Mouse (Mus musculus): Measurements from ENCODE around the gene Otud3. TPM values are rescaled to one million over a fixed set of nuclear protein-coding genes. Genes with fewer than 3 reads are reported as not detected.
A peak's percentile ranks its signal among the peaks of the same experiment; 100 is the strongest.
"Not testable (repeated sequence)": the region's sequence is repeated elsewhere in the genome, so short reads cannot be mapped to it uniquely, and the experiment has no call there.

Otud3 gene
- polyA plus RNA-seq, 1 experiment: 8.3 TPM

DNA sequence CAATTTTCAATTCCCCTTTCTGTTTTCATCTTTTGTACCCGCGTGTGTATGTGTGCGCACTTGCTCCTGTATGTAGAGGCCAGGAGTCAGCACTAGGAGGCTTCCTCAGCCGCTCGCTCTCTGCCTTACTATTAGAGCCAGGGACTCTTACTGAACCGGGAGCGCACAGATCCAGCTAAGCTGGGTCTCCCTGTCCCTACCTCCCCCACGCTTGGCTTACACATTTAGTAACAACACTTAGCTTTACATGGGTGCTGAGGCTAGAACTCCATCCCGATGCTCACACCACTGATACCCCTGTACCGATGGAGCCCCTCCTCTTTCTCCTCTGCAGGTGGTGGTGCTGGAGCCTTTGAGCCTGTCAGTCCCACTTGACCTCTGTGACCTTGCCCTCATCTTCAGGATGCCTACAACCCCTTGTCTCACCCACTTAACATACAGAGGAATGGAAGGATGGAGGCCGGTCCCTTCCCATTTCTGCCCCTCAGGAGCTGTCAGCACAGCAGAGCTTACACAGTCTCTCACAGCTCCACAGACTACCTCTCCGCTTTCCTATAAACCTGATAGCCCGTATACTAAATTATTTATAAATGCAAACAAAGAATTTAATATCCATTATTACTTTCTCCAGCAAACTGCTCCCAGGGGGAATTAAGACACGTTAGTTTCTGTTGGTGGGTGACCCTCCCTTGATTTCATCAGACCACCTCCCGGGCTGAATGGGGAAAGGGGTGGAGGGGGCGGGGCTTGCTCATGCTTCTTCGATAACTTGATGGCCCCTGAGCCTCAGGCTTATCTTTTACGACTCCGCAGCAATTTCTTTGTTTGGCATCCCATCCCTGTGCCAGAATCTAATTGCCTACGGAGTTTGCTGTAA is 7.7 kb upstream of the Otud3 start:
- Histone ChIP-seq H3K27me3 (ENCODE audit: control insufficient read depth, insufficient read depth, low read length) (no peaks in the 10 kb centered on the region), H3K4me1 (ENCODE audit: control insufficient read depth, insufficient read depth, low read length) (no peaks in the 10 kb centered on the region), H3K4me3 (replicated peaks; ENCODE audit: insufficient read depth, low read depth, low read length) (no peak overlapping the region), H3K27ac (ENCODE audit: insufficient read depth, low read length) (no peak overlapping the region)
- WGBS: 38% methylated on average over 20 of the region's 20 CpGs
- no peak for DNase-seq
- no peak for TF ChIP-seq POLR2A (IDR thresholded peaks at IDR 0.05; ENCODE audit: borderline replicate concordance, insufficient read depth, low read length)

DNA sequence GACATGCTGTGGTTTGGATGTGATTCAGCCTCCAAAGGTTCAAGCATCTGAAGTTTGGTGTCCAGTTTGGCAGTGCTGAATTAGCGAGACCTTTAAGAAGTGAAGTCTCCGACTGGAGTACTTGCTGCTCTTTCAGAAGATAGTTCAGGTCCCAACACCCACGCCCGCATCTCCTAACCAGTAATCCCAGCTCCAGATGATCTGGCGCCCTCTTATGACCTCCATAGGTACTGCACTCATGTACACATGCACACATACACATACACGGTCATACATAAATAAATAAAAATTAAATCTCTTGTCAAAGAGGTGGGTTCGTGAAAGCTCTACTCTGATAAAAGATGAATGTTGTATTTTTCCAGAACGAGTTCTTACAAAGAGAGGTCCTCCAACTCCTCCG is 3.5 kb upstream of the Otud3 start:
- no peak for TF ChIP-seq CTCF (IDR thresholded peaks at IDR 0.05; ENCODE audit: borderline replicate concordance, insufficient read depth, low read depth, low read length)
- TF ChIP-seq POLR2A (IDR thresholded peaks at IDR 0.05; ENCODE audit: borderline replicate concordance, insufficient read depth, low read length): no peak
- 85% methylated on average over 9 of the region's 9 CpGs for WGBS
- no peak for DNase-seq
- no peak overlapping the region for H3K27ac ChIP-seq (ENCODE audit: insufficient read depth, low read length)
- 0 out of 2 replicates have a peak, but pooled peaks cover 2% of the 10 kb centered on the region for H3K4me1 ChIP-seq (ENCODE audit: control insufficient read depth, insufficient read depth, low read length)
- H3K4me3 ChIP-seq (replicated peaks; ENCODE audit: insufficient read depth, low read depth, low read length): no peak overlapping the region
- no peaks in the 10 kb centered on the region for H3K27me3 ChIP-seq (ENCODE audit: control insufficient read depth, insufficient read depth, low read length)

DNA sequence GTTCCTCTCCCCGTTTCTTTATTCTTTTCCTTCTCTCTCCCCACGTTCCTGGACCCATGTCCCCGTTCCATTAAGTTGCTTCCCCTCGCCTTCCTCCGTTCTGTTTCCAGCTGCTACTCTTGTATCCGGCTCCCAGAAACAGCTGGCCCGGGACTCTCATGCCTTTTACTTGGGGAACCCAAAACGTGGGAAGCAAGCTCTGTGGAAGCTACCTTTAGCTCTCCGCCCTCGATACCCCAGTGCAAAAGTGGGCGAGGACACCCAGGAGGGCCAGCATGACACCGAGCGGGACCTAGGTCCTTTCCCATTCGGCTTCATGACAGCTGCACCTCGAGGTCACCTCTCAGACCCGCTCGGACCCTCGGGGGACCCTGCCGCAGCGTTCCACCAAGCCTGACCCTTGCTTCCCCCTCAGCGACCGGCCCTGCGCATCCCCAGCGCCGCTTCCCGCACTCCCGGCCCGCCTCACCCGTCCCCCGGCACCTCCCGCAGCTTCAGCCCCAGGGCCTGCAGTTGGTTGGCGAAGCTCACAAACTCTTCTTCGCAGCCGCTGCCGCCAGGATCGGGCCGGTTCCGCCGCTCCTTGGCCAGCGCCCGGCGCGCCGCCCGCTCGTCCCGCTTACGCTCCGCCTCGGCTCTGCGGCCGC is 481 bp downstream of the Otud3 start:
- 1% methylated on average over 51 of the region's 52 CpGs for WGBS
- peaks cover 10% of the 10 kb centered on the region; the same call in 1 of the 2 replicates for H3K4me1 ChIP-seq (ENCODE audit: control insufficient read depth, insufficient read depth, low read length)

DNA sequence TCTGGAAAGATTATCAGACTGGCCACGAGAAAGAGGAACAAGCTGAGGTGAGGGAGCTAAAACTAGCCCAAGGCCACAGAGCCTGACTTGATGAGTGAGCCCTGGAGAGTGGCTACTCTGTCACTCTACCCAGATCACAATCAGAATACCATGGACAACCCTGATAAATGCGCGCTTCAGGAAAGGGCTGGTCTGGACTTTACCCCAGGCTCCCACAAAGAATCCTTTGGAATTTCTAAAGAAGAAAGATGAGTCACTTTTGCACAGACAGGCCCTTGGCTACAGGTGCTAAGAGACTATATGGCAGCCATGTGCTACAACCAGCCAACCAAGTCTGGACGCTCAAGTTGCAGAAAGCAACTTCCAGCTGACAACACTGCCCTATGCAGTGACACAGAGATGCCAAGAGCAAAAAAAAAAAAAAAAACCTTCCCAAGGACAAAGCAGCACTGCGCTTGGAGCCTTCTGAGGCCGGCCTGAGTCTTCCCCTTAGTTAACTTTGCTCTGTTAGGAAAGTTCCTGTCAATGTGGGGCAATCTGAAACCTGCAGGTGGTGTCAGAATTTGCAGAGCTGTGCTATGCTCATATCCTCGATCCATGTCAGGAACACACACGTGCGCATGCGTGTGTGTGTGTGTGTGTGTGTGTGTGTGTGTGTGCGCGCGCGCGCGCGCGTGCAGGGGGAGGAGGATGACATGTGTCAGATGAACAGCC is 8.0 kb downstream of the Otud3 start:
- Histone ChIP-seq H3K27me3 (ENCODE audit: control insufficient read depth, insufficient read depth, low read length) (no peaks in the 10 kb centered on the region), H3K27ac (ENCODE audit: insufficient read depth, low read length) (no peak overlapping the region), H3K4me3 (replicated peaks; ENCODE audit: insufficient read depth, low read depth, low read length) (no peak overlapping the region), H3K4me1 (ENCODE audit: control insufficient read depth, insufficient read depth, low read length) (peaks cover 3% of the 10 kb centered on the region; the same call in 1 of the 2 replicates)
- no peak for DNase-seq
- no peak for TF ChIP-seq CTCF (IDR thresholded peaks at IDR 0.05; ENCODE audit: borderline replicate concordance, insufficient read depth, low read depth, low read length)
- TF ChIP-seq POLR2A (IDR thresholded peaks at IDR 0.05; ENCODE audit: borderline replicate concordance, insufficient read depth, low read length): no peak
- WGBS: 95% methylated on average over 18 of the region's 18 CpGs

More for the DNA sequence above, 481 bp downstream of the Otud3 start:
- no peak for DNase-seq
- TF ChIP-seq POLR2A (IDR thresholded peaks at IDR 0.05; ENCODE audit: borderline replicate concordance, insufficient read depth, low read length) (no peak), CTCF (IDR thresholded peaks at IDR 0.05; ENCODE audit: borderline replicate concordance, insufficient read depth, low read depth, low read length) (no peak)
- Histone ChIP-seq H3K4me3 (replicated peaks; ENCODE audit: insufficient read depth, low read depth, low read length) (peak overlapping the region; percentile 74), H3K27me3 (ENCODE audit: control insufficient read depth, insufficient read depth, low read length) (no peaks in the 10 kb centered on the region), H3K27ac (ENCODE audit: insufficient read depth, low read length) (peak overlapping the region; percentile 32; the same call in 1 of the 2 replicates)

DNA sequence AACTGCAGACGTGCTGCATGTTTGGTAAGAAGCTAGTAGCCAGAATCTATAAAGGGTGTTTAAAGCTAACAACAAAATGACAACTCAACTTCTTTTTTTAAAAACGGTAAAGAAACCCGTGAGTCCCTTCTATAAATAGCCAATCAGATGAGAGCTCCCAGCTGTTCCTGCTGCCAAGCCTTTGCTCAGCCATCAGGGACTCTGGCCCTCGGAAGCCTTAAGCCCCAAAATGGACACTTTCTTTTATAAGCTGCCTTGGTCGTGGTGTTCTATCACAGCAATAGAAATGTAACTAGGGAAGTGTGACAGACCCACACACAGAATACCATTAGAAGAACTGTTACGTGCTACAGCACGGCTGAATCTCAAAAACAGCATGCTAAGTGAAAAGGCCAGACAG is 14.4 kb downstream of the Otud3 start:
- TF ChIP-seq CTCF (IDR thresholded peaks at IDR 0.05; ENCODE audit: borderline replicate concordance, insufficient read depth, low read depth, low read length) (no peak), POLR2A (IDR thresholded peaks at IDR 0.05; ENCODE audit: borderline replicate concordance, insufficient read depth, low read length) (no peak)
- DNase-seq: no peak
- Histone ChIP-seq H3K4me1 (ENCODE audit: control insufficient read depth, insufficient read depth, low read length) (no peaks in the 10 kb centered on the region), H3K27ac (ENCODE audit: insufficient read depth, low read length) (no peak overlapping the region), H3K4me3 (replicated peaks; ENCODE audit: insufficient read depth, low read depth, low read length) (no peak overlapping the region), H3K27me3 (ENCODE audit: control insufficient read depth, insufficient read depth, low read length) (no peaks in the 10 kb centered on the region)
- WGBS: 79% methylated on average over 7 of the region's 7 CpGs

DNA sequence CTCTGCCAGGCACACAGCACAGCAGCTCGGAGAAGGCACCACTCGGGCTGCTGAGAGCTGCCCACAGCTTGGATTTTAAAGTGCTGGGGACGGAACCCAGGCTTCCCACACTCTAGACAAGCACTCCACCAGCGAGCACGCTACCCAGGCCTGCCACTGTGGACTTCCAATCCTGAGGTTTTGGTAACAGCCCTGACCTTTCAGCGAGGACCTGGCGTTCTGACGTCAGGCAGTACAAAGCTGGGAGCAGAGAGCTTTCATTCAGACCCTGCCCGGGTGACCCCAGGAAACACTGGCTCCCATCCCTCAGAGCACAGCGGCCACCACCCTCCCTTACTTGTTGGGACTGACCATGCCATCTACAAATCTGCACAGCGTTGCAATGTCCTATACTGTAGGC is 20.0 kb downstream of the Otud3 start:
- H3K27me3 ChIP-seq (ENCODE audit: control insufficient read depth, insufficient read depth, low read length); H3K27ac ChIP-seq (ENCODE audit: insufficient read depth, low read length); DNase-seq; H3K4me3 ChIP-seq (replicated peaks; ENCODE audit: insufficient read depth, low read depth, low read length); H3K4me1 ChIP-seq (ENCODE audit: control insufficient read depth, insufficient read depth, low read length): not testable (repeated sequence)
- WGBS: 88% methylated on average over 11 of the region's 11 CpGs

DNA sequence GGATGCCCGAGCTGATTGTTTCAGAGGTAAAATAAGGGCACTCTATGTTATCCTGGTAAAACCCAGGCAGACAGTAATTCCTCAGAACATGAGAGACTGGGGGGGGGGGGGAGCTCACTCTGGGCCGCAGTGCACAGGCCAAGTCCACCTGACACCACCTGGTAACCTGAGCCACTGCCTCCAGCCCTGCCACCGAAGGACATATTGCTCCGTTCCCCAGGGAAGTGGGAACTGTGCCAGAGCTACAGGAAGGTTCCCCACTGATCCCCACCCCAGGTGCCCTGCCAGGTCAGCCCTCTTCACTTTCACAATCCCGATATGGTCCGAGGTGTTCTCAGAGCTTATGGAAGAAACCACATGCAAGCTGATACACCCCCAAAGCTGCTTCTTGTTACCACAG is 21.1 kb downstream of the Otud3 start:
- no peaks in the 10 kb centered on the region for H3K27me3 ChIP-seq (ENCODE audit: control insufficient read depth, insufficient read depth, low read length)
- H3K27ac ChIP-seq (ENCODE audit: insufficient read depth, low read length): no peak overlapping the region
- peaks cover 4% of the 10 kb centered on the region for H3K4me1 ChIP-seq (ENCODE audit: control insufficient read depth, insufficient read depth, low read length)
- peak; percentile 21 to 28 for DNase-seq
- H3K4me3 ChIP-seq (replicated peaks; ENCODE audit: insufficient read depth, low read depth, low read length): no peak overlapping the region
- TF ChIP-seq POLR2A (IDR thresholded peaks at IDR 0.05; ENCODE audit: borderline replicate concordance, insufficient read depth, low read length) (no peak), CTCF (IDR thresholded peaks at IDR 0.05; ENCODE audit: borderline replicate concordance, insufficient read depth, low read depth, low read length) (no peak)
- WGBS: 20% methylated on average over 6 of the region's 6 CpGs

Measured in cerebellum, adult 2 months (tissue).